Mouse (Mus musculus): ENCODE results near the gene Vmn1r13.
"Not testable (repeated sequence)": the region's sequence is repeated elsewhere in the genome, so short reads cannot be mapped to it uniquely, and the experiment has no call there.

The Vmn1r13 gene

GRCm38 (mm10) chr6:57202990-57203389 lies at the start of gene Vmn1r13:
TSS of gene Vmn1r13 (plus strand) at chr6:57203290.
- not testable (repeated sequence) for ATAC-seq (ENCODE audit: low TSS enrichment)

- ATAC-seq (ENCODE audit: low TSS enrichment), result no peak
These were observed 46.5 kb upstream of the Vmn1r13 start, which contains the start of gene Vmn1r12 for GRCm38 (mm10) chr6:57156619-57157018. TSS of gene Vmn1r12 (plus strand) at chr6:57156919.

- not testable (repeated sequence) for ATAC-seq (ENCODE audit: low TSS enrichment)
These were observed 13.1 kb upstream of the Vmn1r13 start for GRCm38 (mm10) chr6:57190016-57190415.

GRCm38 (mm10) chr6:57231386-57231785 lies 28.3 kb downstream of the Vmn1r13 start, which contains the start of gene Vmn1r14:
TSS of gene Vmn1r14 (plus strand) at chr6:57231686.
- no peak for ATAC-seq (ENCODE audit: low TSS enrichment)

DNA sequence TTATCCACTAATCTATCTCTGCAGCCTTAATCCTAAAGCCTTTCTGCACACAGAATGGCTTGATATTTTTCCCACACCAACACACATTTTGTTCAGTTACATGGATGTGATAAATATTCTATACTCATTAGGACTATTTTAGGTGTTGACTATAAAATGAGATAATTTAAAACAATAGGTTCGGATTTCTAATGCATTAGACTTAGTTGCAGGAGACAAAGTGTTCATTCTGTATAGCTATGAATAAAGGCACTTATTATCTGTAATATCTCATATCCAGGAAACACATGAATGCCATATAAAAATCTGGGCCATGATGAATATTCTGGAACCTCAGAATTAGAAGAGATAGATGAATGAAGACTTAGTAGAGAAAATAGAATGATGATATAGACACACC lies 54.6 kb downstream of the Vmn1r13 start, which contains the start of gene Vmn1r15:
TSS of gene Vmn1r15 (plus strand) at position 301 of the 400 bp plus-strand sequence.
- ATAC-seq (ENCODE audit: low TSS enrichment), result no peak

- ATAC-seq (ENCODE audit: low TSS enrichment), result no peak
These were observed 57.9 kb downstream of the Vmn1r13 start for GRCm38 (mm10) chr6:57260990-57261389.

All from frontal cortex, adult (tissue).